Mouse (Mus musculus): ENCODE measurements around the gene Zfp687.

GRCm38 (mm10) chr3:95002569-95002968 is 12.7 kb downstream of the Zfp687 start:
- TF ChIP-seq CTCF (IDR thresholded peaks at IDR 0.05; ENCODE audit: low read depth) (no peak), EP300 (IDR thresholded peaks at IDR 0.05; ENCODE audit: low read depth) (no peak)
